9 mouse cellular contexts compared by ENCODE assay signal in the genomic region with DNA sequence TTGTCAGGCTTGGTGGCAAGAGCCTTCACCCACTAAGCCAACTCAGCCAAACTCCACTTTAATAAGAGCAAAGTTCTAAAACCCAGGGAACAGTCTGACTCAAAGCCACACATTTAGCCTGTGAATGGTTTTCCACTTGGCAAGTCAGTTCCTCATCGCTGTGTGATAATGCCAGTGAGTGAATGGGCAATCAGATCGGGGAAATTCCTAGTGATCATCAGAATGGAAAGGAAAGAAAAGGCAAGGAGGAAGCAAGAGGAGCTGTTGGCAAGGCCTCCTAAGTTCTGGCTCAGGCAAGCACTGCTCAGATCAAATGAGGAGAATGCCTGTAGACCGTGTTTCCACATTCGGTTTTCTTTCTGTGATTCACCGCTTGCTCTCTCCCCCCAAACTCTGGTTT. TPM values are rescaled to one million over a fixed set of nuclear protein-coding genes. Genes with fewer than 3 reads are reported as not detected.
A peak's percentile ranks its signal among the peaks of the same experiment; 100 is the strongest.
DNase-seq lines count a peak whose midpoint lies in the region; ATAC-seq and TF ChIP-seq lines count a peak whose summit lies in the region.
"Had no signal": no experiment of that assay in that cellular context is flagged by ENCODE, and none has a peak within 500 bp of the region (broad histone marks: within the 10 kb centered on the region; RNA-seq: fewer than 3 reads in every experiment).

No protein-coding gene starts in this region.

- no peak overlapping the region for H3K9ac ChIP-seq in hindbrain, embryonic 13.5 days
- no peak overlapping the region for H3K9ac ChIP-seq in hindbrain, embryonic 11.5 days (ENCODE audit: low read depth, low read length)
- no peak overlapping the region for H3K9ac ChIP-seq in hindbrain, embryonic 16.5 days (ENCODE audit: low read depth, low read length)
- H3K9ac ChIP-seq: lung, embryonic 14.5 days had no signal

- no peak overlapping the region for H3K4me3 ChIP-seq in hindbrain, embryonic 13.5 days
- H3K4me3 ChIP-seq in hindbrain, embryonic 11.5 days (ENCODE audit: low read depth, low read length): no peak overlapping the region
- H3K4me3 ChIP-seq in hindbrain, embryonic 16.5 days (ENCODE audit: low read length): no peak overlapping the region
- H3K4me3 ChIP-seq in small intestine, adult 2 months (ENCODE audit: low read depth, low read length): no peak overlapping the region

- peak; percentile 33; the same call in 1 of the 2 replicates for ATAC-seq in hindbrain, embryonic 13.5 days (ENCODE audit: low FRiP score)
- ATAC-seq in hindbrain, embryonic 11.5 days (ENCODE audit: low FRiP score): no peak
- ATAC-seq in hindbrain, embryonic 16.5 days: peak; percentile 60; the same call in 1 of the 2 replicates
- ATAC-seq in erythroid progenitor cell, adult 5-6 weeks (replicated peaks; ENCODE audit: low FRiP score, poor library complexity, severe bottlenecking): no peak

- WGBS in hindbrain, embryonic 13.5 days: 42% methylated on average over 5 of the region's 5 CpGs
- WGBS in hindbrain, embryonic 11.5 days: 50% methylated on average over 5 of the region's 5 CpGs
- WGBS in hindbrain, embryonic 16.5 days: 25% methylated on average over 5 of the region's 5 CpGs
- WGBS in small intestine, adult 2 months: 42% methylated on average over 5 of the region's 5 CpGs

- no peaks in the 10 kb centered on the region for H3K9me3 ChIP-seq in hindbrain, embryonic 13.5 days
- no peaks in the 10 kb centered on the region for H3K9me3 ChIP-seq in hindbrain, embryonic 11.5 days (ENCODE audit: control insufficient read depth, low read length)
- H3K9me3 ChIP-seq in hindbrain, embryonic 16.5 days (ENCODE audit: control insufficient read depth, low read length): no peaks in the 10 kb centered on the region

- no peak for TF ChIP-seq CTCF in small intestine, adult 2 months (IDR thresholded peaks at IDR 0.05; ENCODE audit: extremely low read depth, insufficient read length, insufficient replicate concordance, low read depth, low read length)

- peak overlapping the region; percentile 23; the same call in 1 of the 2 replicates for H3K27ac ChIP-seq in hindbrain, embryonic 13.5 days
- no peak overlapping the region for H3K27ac ChIP-seq in hindbrain, embryonic 11.5 days (ENCODE audit: low read depth, low read length)
- no peak overlapping the region for H3K27ac ChIP-seq in hindbrain, embryonic 16.5 days (ENCODE audit: low read depth, low read length)
- 0 out of 2 replicates have a peak overlapping the region, but pooled peaks have one; percentile 0 for H3K27ac ChIP-seq in small intestine, adult 2 months (ENCODE audit: insufficient read depth, low read depth, low read length)

- intact Hi-C loops in heart, postnatal 36 days (cut with DNase I): no loop called here

- no peaks in the 10 kb centered on the region for H3K27me3 ChIP-seq in hindbrain, embryonic 13.5 days
- no peaks in the 10 kb centered on the region for H3K27me3 ChIP-seq in hindbrain, embryonic 11.5 days (ENCODE audit: control insufficient read depth, insufficient read depth, low read length)
- H3K27me3 ChIP-seq in hindbrain, embryonic 16.5 days (replicated peaks; ENCODE audit: control insufficient read depth, insufficient read depth, low read length): no peaks in the 10 kb centered on the region
- no peaks in the 10 kb centered on the region for H3K27me3 ChIP-seq in small intestine, adult 2 months (ENCODE audit: control insufficient read depth, insufficient read depth, low read length)

- DNase-seq in hindbrain, embryonic 11.5 days (ENCODE audit: low spot score): no peak
- peak; percentile 39 for DNase-seq in urinary bladder, postnatal 14 days (ENCODE audit: low spot score)
- no peak for DNase-seq in urinary bladder, postnatal 10 days (ENCODE audit: low spot score)
- DNase-seq in heart, postnatal 36 days: no peak
- DNase-seq: lung, embryonic 14.5 days had no signal

- peaks cover 8% of the 10 kb centered on the region for H3K4me1 ChIP-seq in hindbrain, embryonic 13.5 days (replicated peaks)
- no peaks in the 10 kb centered on the region for H3K4me1 ChIP-seq in hindbrain, embryonic 11.5 days (replicated peaks; ENCODE audit: control insufficient read depth, insufficient read depth, low read length)
- H3K4me1 ChIP-seq in hindbrain, embryonic 16.5 days (ENCODE audit: control insufficient read depth, insufficient read depth, low read depth, low read length): peaks cover 18% of the 10 kb centered on the region
- peaks cover 33% of the 10 kb centered on the region; the same call in 1 of the 2 replicates for H3K4me1 ChIP-seq in small intestine, adult 2 months (ENCODE audit: control insufficient read depth, insufficient read depth, insufficient read length, low read length)

- no peaks in the 10 kb centered on the region for H3K36me3 ChIP-seq in hindbrain, embryonic 13.5 days
- H3K36me3 ChIP-seq in hindbrain, embryonic 11.5 days (ENCODE audit: control insufficient read depth, insufficient read depth, low read length): no peaks in the 10 kb centered on the region
- H3K36me3 ChIP-seq in hindbrain, embryonic 16.5 days (ENCODE audit: control insufficient read depth, insufficient read depth, low read length): no peaks in the 10 kb centered on the region
- no peaks in the 10 kb centered on the region for H3K36me3 ChIP-seq in small intestine, adult 2 months (ENCODE audit: control insufficient read depth, insufficient read depth, low read length)

- no peak for TF ChIP-seq POLR2A in small intestine, adult 2 months (IDR thresholded peaks at IDR 0.05; ENCODE audit: low read depth, low read length)

- no peak overlapping the region for H3K4me2 ChIP-seq in hindbrain, embryonic 13.5 days
- no peak overlapping the region for H3K4me2 ChIP-seq in hindbrain, embryonic 11.5 days (replicated peaks; ENCODE audit: low read depth, low read length)
- H3K4me2 ChIP-seq in hindbrain, embryonic 16.5 days (ENCODE audit: low read length): no peak overlapping the region
- H3K4me2 ChIP-seq: lung, embryonic 14.5 days had no signal

RNA-seq across cellular contexts. Expression of gene Ptprj, which starts 35.2 kb away (rescaled TPM):
- 3.8 and 4.3 TPM in 2 replicates for polyA plus RNA-seq in hindbrain, embryonic 13.5 days (2015; fragmentation: Nextera tagmentation; extraction: Ambion mirVana)
- 2.4 and 2.9 TPM in 2 replicates for polyA plus RNA-seq in hindbrain, embryonic 11.5 days (2014; fragmentation: Nextera tagmentation; extraction: Ambion mirVana)
- 6.0 and 6.8 TPM in 2 replicates for polyA plus RNA-seq in hindbrain, embryonic 16.5 days (2015; fragmentation: Nextera tagmentation; extraction: Ambion mirVana)
- polyA plus RNA-seq in small intestine, adult 2 months (2012; rRNA removed): 3.4 and 7.3 TPM in 2 replicates
- total RNA-seq in erythroid progenitor cell, adult 5-6 weeks (2015; ENCODE audit: low replicate concordance): 22.0 and 26.4 TPM in 2 replicates
- total RNA-seq in erythroid progenitor cell, adult 5-6 weeks (2017; ENCODE audit: low replicate concordance): 14.8 and 19.1 TPM in 2 replicates
- 10 to 100 TPM in 1 of 2 experiments, 1 to 10 TPM in 1; 8.3 to 10.5 TPM for total RNA-seq in heart, postnatal 36 days (2021)

Comparison
In these comparisons a context has a peak if more than half of its experiments do, and no peak if none do; other contexts are left out.
1. ATAC-seq: peak in hindbrain, embryonic 13.5 days (single experiment) and hindbrain, embryonic 16.5 days (single experiment); none in hindbrain, embryonic 11.5 days (single experiment) and erythroid progenitor cell, adult 5-6 weeks (single experiment).
2. H3K27ac ChIP-seq: peak in hindbrain, embryonic 13.5 days (single experiment) and small intestine, adult 2 months (single experiment); none in hindbrain, embryonic 11.5 days (single experiment) and hindbrain, embryonic 16.5 days (single experiment).